Mouse (Mus musculus): ENCODE measurements at regions not wholly inside any gene's neighbourhood (a gene's known extent, or its start where the extent isn't known, plus 50 kb on each side); places are given as distances from the start of the nearest gene placed in this dataset.
A peak's percentile ranks its signal among the peaks of the same experiment; 100 is the strongest.
"Not testable (repeated sequence)": the region's sequence is repeated elsewhere in the genome, so short reads cannot be mapped to it uniquely, and the experiment has no call there.

DNA sequence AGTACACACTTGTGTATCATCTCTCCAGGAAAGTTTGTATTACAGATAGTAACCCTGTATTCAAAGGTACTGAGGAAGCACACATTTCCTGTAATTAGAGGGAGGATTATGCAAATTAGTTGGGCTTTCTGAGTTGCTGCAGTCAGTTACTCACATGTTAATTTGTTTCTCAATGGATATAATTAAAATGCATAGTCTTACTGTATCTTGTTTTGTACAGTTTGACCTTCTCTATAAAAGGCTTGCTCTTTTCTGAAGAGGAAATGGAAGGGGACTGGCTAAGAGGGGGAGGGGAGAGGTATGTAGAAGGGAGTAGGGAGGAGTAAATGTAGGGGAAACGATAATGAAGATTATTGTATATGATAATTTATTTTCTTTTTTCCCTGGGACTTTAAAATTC lies 1345.5 kb upstream of the Adam24 start:
- no peaks in the 10 kb centered on the region for H3K27me3 ChIP-seq (ENCODE audit: insufficient read depth, low read length)
- 0 out of 2 replicates have a peak, but pooled peaks cover 6% of the 10 kb centered on the region for H3K4me1 ChIP-seq (replicated peaks; ENCODE audit: low read depth, low read length)
- TF ChIP-seq POU5F1 (IDR thresholded peaks at IDR 0.05; ENCODE audit: borderline replicate concordance, low read length) = 0 out of 2 replicates have a peak, but pooled peaks have one; percentile 33
- no peak for TF ChIP-seq CTCF (conservative IDR thresholded peaks at IDR 0.05; ENCODE audit: low read length)
- peak; percentile 92 for TF ChIP-seq NANOG (IDR thresholded peaks at IDR 0.05; ENCODE audit: borderline replicate concordance, low read length)
- H3K4me3 ChIP-seq (replicated peaks; ENCODE audit: low read length) = no peak overlapping the region
- peaks cover 7% of the 10 kb centered on the region; the same call in 1 of the 2 replicates for H3K9me3 ChIP-seq (ENCODE audit: low read length)
- H3K36me3 ChIP-seq (ENCODE audit: insufficient read depth, low read length) = no peaks in the 10 kb centered on the region

DNA sequence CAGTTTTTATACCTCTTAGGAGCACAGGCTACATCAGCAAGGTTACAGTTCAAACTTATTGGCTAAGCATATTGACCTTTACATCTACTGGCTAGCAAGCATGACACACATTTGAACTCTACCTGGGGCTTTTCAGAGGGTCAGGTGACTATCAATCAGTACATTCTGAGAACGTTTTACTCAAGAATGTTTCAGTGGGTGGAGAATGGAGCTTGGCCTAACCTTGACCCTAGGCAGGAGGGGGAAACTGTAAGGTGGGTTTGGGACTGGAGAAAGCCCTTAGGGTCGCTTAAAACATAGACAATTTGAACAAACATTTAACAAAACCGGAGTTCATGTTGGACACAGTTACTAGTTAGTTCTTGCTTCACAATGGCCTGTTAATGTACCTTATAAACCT lies 1330.1 kb upstream of the Adam24 start:
- Histone ChIP-seq H3K4me1 (replicated peaks; ENCODE audit: low read depth, low read length) (peaks cover 7% of the 10 kb centered on the region), H3K4me3 (replicated peaks; ENCODE audit: low read length) (no peak overlapping the region), H3K9me3 (ENCODE audit: low read length) (peaks cover 10% of the 10 kb centered on the region), H3K36me3 (ENCODE audit: insufficient read depth, low read length) (no peaks in the 10 kb centered on the region), H3K27me3 (ENCODE audit: insufficient read depth, low read length) (no peaks in the 10 kb centered on the region)
- TF ChIP-seq CTCF (conservative IDR thresholded peaks at IDR 0.05; ENCODE audit: low read length) = no peak
- TF ChIP-seq NANOG (IDR thresholded peaks at IDR 0.05; ENCODE audit: borderline replicate concordance, low read length) = no peak
- no peak for TF ChIP-seq POU5F1 (IDR thresholded peaks at IDR 0.05; ENCODE audit: borderline replicate concordance, low read length)

DNA sequence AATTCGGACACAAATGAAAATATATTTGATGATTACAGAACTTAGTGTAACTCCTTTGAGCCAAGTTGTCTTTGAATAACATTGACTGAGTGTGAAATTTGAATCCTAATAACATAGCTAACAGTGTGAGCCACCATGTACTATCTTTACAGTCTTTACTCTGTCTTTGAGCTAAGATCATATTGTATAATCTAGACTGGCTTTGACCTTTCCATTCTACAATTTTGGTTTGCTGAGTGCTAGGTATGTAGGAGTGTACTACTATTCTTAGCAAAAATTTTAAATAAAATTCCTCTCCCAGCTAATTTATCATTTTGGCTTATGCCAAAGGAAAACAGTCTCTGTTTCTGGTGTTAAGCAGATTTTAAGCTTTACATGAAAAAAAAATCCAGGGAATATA lies 1328.4 kb upstream of the Adam24 start:
- Histone ChIP-seq H3K27me3 (ENCODE audit: insufficient read depth, low read length) (no peaks in the 10 kb centered on the region), H3K4me3 (replicated peaks; ENCODE audit: low read length) (no peak overlapping the region), H3K9me3 (ENCODE audit: low read length) (peaks cover 10% of the 10 kb centered on the region), H3K4me1 (replicated peaks; ENCODE audit: low read depth, low read length) (peaks cover 7% of the 10 kb centered on the region), H3K36me3 (ENCODE audit: insufficient read depth, low read length) (no peaks in the 10 kb centered on the region)
- TF ChIP-seq CTCF (conservative IDR thresholded peaks at IDR 0.05; ENCODE audit: low read length) (no peak), NANOG (IDR thresholded peaks at IDR 0.05; ENCODE audit: borderline replicate concordance, low read length) (no peak), POU5F1 (IDR thresholded peaks at IDR 0.05; ENCODE audit: borderline replicate concordance, low read length) (no peak)

DNA sequence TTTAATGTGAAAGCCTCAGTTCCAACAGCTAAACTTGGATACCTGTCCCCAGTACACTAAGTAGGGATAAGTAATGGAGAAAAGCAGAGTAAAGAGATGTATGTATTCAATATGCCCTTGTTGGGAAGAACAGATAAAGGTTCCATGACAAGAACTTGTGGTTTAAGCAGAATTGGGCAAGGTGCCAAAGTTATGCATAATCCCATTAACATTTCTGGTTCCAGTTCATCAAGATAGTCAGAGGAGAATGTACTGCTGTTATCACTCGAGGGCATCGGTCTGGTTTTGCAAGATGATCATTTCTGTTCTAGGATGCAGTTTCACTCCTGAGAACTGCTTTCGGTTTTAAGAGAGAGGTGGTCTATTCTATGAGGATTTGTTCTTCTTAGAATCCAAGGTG lies 1325.9 kb upstream of the Adam24 start:
- TF ChIP-seq POU5F1 (IDR thresholded peaks at IDR 0.05; ENCODE audit: borderline replicate concordance, low read length) (no peak), CTCF (conservative IDR thresholded peaks at IDR 0.05; ENCODE audit: low read length) (no peak), NANOG (IDR thresholded peaks at IDR 0.05; ENCODE audit: borderline replicate concordance, low read length) (no peak)
- Histone ChIP-seq H3K9me3 (ENCODE audit: low read length) (no peaks in the 10 kb centered on the region), H3K4me3 (replicated peaks; ENCODE audit: low read length) (no peak overlapping the region), H3K4me1 (replicated peaks; ENCODE audit: low read depth, low read length) (peaks cover 7% of the 10 kb centered on the region), H3K36me3 (ENCODE audit: insufficient read depth, low read length) (no peaks in the 10 kb centered on the region), H3K27me3 (ENCODE audit: insufficient read depth, low read length) (no peaks in the 10 kb centered on the region)

DNA sequence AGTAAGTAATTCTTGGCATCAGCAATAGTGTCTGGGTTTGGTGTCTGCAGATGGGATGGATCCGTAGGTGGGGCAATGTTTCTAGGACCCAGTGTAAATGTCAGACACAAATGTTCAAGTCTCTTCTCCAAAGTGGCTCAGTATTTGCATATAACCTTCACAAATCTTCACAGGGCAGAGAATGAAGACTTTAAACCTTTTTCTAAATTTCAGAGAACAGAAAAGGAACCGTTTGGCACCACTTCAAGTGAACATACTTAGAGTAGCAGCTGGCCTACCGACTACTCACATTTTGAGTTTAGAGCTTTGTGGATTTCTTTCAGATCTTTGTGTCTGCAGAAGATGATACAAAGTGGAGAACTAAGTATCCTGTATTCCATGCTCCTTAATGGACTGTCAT lies 1319.5 kb upstream of the Adam24 start:
- no peaks in the 10 kb centered on the region for H3K36me3 ChIP-seq (ENCODE audit: insufficient read depth, low read length)
- H3K4me1 ChIP-seq (replicated peaks; ENCODE audit: low read depth, low read length) = no peaks in the 10 kb centered on the region
- no peaks in the 10 kb centered on the region for H3K27me3 ChIP-seq (ENCODE audit: insufficient read depth, low read length)
- H3K9me3 ChIP-seq (ENCODE audit: low read length) = no peaks in the 10 kb centered on the region
- TF ChIP-seq NANOG (IDR thresholded peaks at IDR 0.05; ENCODE audit: borderline replicate concordance, low read length) (no peak), CTCF (conservative IDR thresholded peaks at IDR 0.05; ENCODE audit: low read length) (no peak), POU5F1 (IDR thresholded peaks at IDR 0.05; ENCODE audit: borderline replicate concordance, low read length) (no peak)
- no peak overlapping the region for H3K4me3 ChIP-seq (replicated peaks; ENCODE audit: low read length)

DNA sequence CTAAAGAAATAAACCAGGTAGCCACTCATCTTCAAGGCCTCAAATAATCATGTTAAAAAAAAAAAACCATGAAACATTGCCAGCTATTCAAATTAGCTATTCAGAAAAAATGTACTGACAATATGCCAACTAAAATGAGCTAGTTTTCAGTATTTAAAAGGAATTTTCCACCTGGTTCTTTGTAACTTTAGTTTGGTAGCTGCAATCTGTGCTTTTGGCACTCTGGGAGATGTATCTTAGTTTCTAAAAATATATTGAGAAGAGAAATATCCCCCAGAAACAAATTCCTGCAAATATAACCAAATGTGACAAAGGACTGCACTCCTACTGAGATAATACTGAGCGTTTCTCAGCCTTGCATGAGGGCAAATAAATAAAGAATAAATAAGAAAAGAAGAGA lies 1317.8 kb upstream of the Adam24 start:
- H3K9me3 ChIP-seq (ENCODE audit: low read length) = no peaks in the 10 kb centered on the region
- H3K27me3 ChIP-seq (ENCODE audit: insufficient read depth, low read length) = no peaks in the 10 kb centered on the region

DNA sequence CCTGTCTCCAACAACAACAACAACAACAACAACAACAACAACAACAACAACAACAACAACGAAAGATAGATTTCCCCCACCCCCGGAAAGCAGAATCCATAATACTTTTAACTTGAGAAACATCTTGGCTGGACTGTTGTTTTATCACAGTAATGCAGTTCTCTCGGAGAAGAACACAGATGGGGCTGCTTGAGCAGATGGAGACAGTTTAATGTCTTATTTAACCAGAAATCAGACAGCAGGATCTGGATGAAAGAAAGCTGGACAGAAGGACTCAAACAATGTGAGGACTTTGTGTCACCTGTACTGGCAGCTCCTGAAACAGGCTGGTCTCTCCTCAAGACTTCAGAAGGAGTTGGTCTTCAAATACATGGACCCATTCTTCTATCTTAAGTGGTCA lies 1317.0 kb upstream of the Adam24 start:
- TF ChIP-seq CTCF (conservative IDR thresholded peaks at IDR 0.05; ENCODE audit: low read length) = no peak
- no peak for TF ChIP-seq NANOG (IDR thresholded peaks at IDR 0.05; ENCODE audit: borderline replicate concordance, low read length)
- no peak for TF ChIP-seq POU5F1 (IDR thresholded peaks at IDR 0.05; ENCODE audit: borderline replicate concordance, low read length)
- Histone ChIP-seq H3K4me1 (replicated peaks; ENCODE audit: low read depth, low read length) (no peaks in the 10 kb centered on the region), H3K36me3 (ENCODE audit: insufficient read depth, low read length) (no peaks in the 10 kb centered on the region), H3K9me3 (ENCODE audit: low read length) (no peaks in the 10 kb centered on the region), H3K4me3 (replicated peaks; ENCODE audit: low read length) (no peak overlapping the region), H3K27me3 (ENCODE audit: insufficient read depth, low read length) (no peaks in the 10 kb centered on the region)

More for the DNA sequence above, 1317.8 kb upstream of the Adam24 start:
- Histone ChIP-seq H3K36me3 (ENCODE audit: insufficient read depth, low read length) (no peaks in the 10 kb centered on the region), H3K4me1 (replicated peaks; ENCODE audit: low read depth, low read length) (no peaks in the 10 kb centered on the region), H3K4me3 (replicated peaks; ENCODE audit: low read length) (no peak overlapping the region)
- TF ChIP-seq NANOG (IDR thresholded peaks at IDR 0.05; ENCODE audit: borderline replicate concordance, low read length) (no peak), CTCF (conservative IDR thresholded peaks at IDR 0.05; ENCODE audit: low read length) (no peak), POU5F1 (IDR thresholded peaks at IDR 0.05; ENCODE audit: borderline replicate concordance, low read length) (no peak)

DNA sequence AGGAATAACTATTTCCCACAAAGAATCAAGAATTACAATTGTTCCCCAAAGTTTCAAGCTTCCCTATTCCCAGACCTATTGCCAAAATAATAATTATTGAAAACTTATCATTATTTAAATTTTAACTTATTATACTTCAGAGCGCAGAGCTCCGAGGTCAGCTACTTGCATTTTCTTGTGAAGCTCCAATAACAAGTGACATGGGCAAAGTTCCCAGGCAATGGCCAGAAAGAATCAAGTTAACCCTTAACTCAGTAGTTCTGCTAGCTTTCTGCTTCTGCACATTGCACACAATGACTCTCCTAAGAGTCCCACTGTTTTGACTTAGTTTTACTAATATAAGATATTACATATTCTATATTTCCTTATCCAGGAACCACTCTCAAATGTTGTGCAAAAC lies 1308.5 kb upstream of the Adam24 start:
- H3K4me1 ChIP-seq (replicated peaks; ENCODE audit: low read depth, low read length); H3K27me3 ChIP-seq (ENCODE audit: insufficient read depth, low read length); H3K9me3 ChIP-seq (ENCODE audit: low read length); H3K36me3 ChIP-seq (ENCODE audit: insufficient read depth, low read length); H3K4me3 ChIP-seq (replicated peaks; ENCODE audit: low read length): not testable (repeated sequence)

Measured in E14TG2a.4 (cell line).